15 mouse cellular contexts compared by ENCODE assay signal in the genomic region with DNA sequence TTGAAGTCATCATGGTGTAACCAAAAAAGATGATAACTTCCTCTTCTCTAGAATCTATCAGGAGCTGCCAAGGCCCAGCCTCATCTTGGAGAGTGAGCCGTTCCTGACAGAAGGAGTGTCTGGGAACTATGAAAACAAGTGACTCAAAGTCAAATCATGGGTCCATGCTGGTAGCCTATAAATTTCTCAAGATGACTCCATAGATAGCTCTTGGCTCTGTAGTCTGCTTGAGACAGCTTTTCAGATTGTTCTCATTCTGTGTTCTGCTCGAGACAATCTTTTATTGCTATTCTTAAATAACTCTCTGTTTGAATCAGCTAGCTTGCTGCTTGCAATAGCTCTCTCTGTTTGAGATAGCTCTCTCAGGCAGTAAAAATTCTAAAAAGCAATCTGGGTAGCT.
DNase-seq lines count a peak whose midpoint lies in the region.
"Had no signal": no experiment of that assay in that cellular context is flagged by ENCODE, and none has a peak within 500 bp of the region (broad histone marks: within the 10 kb centered on the region; RNA-seq: fewer than 3 reads in every experiment).

No protein-coding gene starts in this region.

- WGBS in hindbrain, embryonic 10.5 days, result 75% methylated on average over 2 of the region's 2 CpGs

- H3K4me3 ChIP-seq in hindbrain, embryonic 10.5 days, result no peak overlapping the region
- H3K4me3 ChIP-seq: layer of hippocampus, adult 2 months; liver, embryonic 15.5 days had no signal

- H3K4me1 ChIP-seq in hindbrain, embryonic 10.5 days (replicated peaks), result no peaks in the 10 kb centered on the region
- H3K4me1 ChIP-seq: liver, embryonic 15.5 days had no signal

- no peaks in the 10 kb centered on the region for H3K27me3 ChIP-seq in hindbrain, embryonic 10.5 days (ENCODE audit: insufficient read depth, poor library complexity, severe bottlenecking)
- H3K27me3 ChIP-seq: liver, embryonic 15.5 days had no signal

- no peaks in the 10 kb centered on the region for H3K36me3 ChIP-seq in hindbrain, embryonic 10.5 days
- H3K36me3 ChIP-seq: liver, embryonic 15.5 days had no signal

- intact Hi-C loops in left cerebral cortex, postnatal 25 days (cut with DNase I), result no loop called here

- H3K27ac ChIP-seq in hindbrain, embryonic 10.5 days, result no peak overlapping the region
- H3K27ac ChIP-seq: hindbrain, embryonic 14.5 days; layer of hippocampus, adult 2 months; liver, embryonic 15.5 days had no signal

- DNase-seq in layer of hippocampus, adult 11-12 months (ENCODE audit: low spot score), result peak; percentile 3
- DNase-seq in layer of hippocampus, postnatal 25 days (ENCODE audit: extremely low spot score in 1 of 2, low spot score in 1 of 2), result no peak
- peak; percentile 7 to 67 for DNase-seq in frontal cortex, postnatal 36 days (ENCODE audit: low spot score in 2 of 2)
- DNase-seq in left cerebral cortex, postnatal 25 days (ENCODE audit: low spot score in 2 of 2), result peak; percentile 13 to 78
- DNase-seq in right cerebral cortex, postnatal 4 days, result peak; percentile 6
- DNase-seq in hindbrain, embryonic 10.5 days (ENCODE audit: low spot score), result no peak
- no peak for DNase-seq in neural tube, embryonic 10.5 days (ENCODE audit: extremely low spot score, low spot score)
- DNase-seq: cerebellum, postnatal 10 days; gastrocnemius, postnatal 14 days; heart, postnatal 14 days; lung, postnatal 10 days; thymus, adult 18-20 months had no signal

- H3K9me3 ChIP-seq in hindbrain, embryonic 10.5 days, result no peaks in the 10 kb centered on the region
- H3K9me3 ChIP-seq: liver, embryonic 15.5 days had no signal

Comparison
In these comparisons a context has a peak if more than half of its experiments do, and no peak if none do; other contexts are left out.
1. DNase-seq: peak in layer of hippocampus, adult 11-12 months (single experiment), frontal cortex, postnatal 36 days (2 of 2), left cerebral cortex, postnatal 25 days (2 of 2) and right cerebral cortex, postnatal 4 days (single experiment); none in layer of hippocampus, postnatal 25 days (0 of 2), hindbrain, embryonic 10.5 days (single experiment) and neural tube, embryonic 10.5 days (single experiment).